Mouse (Mus musculus) cerebral cortex, adult 2 months (tissue): ENCODE results near the gene Mfap2.

Experiments
- WGBS: fragments of 180-500 bp; shearing (Covaris S2); methylation state at CpG from one replicate; pipeline ENCODE4 v1.1.7; 2018; 5-methylcytosine and 5-hydroxymethylcytosine counted together

Mfap2 gene

DNA sequence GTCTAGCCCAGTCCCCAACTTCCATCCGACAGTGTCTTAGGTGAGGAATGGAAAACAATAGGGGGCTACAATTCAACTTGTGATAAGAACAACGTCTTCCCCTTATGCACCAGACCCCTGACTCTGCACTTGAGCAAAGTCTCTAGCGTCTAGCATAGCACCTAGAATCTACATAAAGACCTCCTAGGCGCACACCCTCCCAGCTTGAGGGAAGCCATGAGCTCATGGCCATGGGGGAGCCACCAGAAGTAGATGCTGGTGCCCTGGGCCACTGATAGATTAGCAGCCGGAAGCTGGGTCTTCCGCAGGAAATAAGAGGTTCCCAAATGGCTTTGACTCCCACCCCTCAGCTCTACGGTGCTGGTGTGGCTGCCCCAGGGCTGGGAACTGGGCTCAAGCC is 22.7 kb upstream of the Mfap2 start:
- 18% methylated on average over 7 of the region's 7 CpGs for WGBS

DNA sequence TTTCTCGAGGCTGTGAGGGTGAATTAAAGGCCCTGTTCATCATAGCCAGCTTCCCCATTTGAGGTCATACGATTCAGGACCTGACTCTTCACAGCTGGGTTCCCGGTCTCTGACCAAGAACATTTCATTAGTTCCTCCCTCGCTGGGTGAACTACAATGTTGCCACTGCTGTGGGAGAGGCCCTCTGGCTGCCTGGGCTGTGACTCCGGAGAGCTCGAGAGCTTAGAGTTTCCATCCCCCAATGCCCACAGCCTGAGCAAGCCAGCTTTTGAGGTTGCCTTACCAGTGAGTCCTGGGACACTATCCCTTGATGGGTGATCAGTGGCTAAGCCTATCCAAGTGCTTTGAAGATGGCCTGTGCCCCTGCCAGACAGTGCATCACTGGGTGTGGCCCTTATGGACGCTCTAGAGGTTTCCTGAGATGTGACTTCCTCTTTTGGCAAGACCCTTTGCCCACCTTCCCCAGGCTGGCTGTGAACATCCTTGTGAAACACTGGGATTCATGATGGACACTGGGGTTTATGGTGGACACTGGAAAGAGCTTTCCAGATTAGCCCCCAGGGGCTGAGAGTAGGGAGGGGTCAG is 21.4 kb upstream of the Mfap2 start:
- WGBS, result 51% methylated on average over 7 of the region's 7 CpGs

DNA sequence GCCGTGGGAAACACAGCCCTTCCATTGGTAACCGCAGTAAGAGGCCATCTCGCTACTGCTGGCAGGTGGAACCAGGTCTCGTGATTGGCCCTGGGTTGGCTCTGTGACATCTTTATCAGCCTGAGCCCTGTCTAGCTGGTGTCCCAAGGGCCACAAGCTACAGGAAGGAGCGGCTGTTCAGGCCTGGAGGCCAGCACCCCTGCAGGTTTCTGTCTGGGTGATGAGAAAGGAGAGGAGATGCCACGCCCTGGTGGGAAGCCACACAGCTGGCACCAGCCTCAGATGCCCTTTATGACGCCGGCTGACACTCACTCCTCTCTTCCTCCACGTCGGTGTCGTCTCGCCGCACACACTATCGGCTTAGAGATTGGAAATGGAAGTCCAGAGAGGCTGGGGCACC is 20.8 kb upstream of the Mfap2 start:
- 81% methylated on average over 14 of the region's 14 CpGs for WGBS

DNA sequence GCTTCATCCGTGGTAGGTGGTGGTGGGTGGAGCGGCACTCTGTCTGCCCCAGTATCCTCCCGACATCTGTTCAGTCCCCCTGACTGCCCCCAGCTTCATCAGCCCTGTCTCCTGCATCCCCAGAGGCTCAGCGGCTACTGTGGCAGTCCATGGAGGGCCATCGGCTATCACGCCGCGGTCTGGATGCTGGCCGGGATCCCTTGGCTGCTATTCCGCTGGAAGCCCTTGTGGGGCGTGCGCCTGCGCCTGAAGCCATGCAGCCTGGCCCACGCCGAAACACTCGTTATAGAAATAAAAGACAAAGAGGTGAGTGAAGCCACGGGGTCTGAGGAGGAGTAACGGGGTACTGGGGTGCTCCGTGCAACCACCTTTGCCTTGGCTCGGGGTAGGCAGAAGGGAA is 18.0 kb upstream of the Mfap2 start:
- 71% methylated on average over 20 of the region's 20 CpGs for WGBS

DNA sequence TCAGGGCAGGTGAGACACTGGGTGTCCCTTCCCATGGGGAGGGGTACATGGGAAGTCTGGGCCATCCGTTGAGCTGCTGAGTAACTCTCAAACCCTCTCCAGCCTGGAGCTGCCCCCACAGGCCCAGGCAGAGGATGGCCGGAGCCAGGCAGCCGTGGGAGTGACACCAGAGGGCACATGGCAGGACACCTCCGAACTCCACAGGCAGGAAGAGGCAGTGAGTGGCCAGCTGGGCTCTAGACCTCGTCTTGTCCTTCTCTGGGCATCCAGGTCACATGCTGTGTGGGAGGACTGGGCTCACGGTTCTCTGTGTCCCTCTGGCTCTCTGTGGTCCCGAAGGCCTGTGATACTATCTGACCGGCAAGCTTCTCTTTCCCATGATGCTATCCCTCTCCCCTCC is 16.4 kb upstream of the Mfap2 start:
- 76% methylated on average over 8 of the region's 8 CpGs for WGBS

DNA sequence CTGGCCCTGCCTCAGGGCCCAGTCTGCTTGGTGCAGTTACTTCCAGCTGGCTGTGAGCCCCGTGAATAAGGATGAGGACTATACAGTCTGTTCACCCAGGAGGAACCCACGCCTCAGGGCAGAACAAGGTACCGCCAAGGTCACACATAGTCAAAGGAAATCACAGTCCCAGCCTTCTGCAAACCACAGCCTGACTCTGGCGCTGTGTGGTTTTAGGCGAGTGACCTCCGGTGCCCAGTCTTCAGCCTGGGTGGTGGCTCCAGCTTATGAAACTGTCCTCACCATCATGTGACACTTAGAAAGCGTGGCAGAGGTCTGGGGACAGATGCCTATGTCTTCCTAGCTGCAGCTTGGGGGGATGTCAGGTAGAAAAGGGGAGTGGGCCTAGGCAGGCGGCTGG is 14.4 kb upstream of the Mfap2 start:
- 90% methylated on average over 8 of the region's 8 CpGs for WGBS

DNA sequence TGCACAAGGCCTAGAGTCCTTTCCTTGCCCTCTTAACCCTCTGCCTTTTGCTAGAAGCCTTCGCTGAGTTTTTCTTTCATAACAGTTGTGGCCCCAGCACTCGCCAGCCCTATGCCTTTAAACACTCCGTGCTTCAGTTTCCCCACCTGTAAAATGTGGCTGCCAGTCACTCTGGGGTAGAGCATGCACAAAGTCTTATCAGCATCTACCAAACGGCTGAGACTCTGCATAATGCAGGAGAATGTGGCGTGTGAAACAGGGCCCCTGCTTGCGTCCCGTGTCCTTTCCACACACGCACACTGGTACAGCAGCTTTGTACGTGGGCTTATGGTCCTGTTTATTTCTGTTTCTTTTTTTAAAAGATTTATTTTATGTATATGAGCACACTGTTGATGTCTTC is 13.4 kb upstream of the Mfap2 start:
- 91% methylated on average over 9 of the region's 9 CpGs for WGBS

DNA sequence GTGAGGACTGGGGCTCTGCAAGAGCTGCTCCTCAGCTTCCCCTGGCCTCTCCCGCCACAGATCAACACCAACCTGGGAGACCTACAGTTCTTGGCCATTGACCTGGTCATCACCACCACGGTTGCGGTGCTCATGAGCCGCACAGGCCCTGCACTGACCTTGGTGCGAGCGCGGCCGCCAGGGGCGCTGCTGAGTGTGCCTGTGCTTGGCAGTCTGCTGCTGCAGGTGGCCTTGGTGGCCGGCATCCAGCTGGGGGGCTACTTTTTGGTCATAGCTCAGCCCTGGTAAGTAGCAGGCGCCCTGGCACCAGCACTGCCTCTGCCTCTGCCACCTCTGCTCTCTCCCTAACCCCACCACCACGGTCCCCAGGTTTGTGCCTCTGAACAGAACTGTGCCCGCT is 4.2 kb upstream of the Mfap2 start:
- WGBS, result 80% methylated on average over 13 of the region's 13 CpGs

DNA sequence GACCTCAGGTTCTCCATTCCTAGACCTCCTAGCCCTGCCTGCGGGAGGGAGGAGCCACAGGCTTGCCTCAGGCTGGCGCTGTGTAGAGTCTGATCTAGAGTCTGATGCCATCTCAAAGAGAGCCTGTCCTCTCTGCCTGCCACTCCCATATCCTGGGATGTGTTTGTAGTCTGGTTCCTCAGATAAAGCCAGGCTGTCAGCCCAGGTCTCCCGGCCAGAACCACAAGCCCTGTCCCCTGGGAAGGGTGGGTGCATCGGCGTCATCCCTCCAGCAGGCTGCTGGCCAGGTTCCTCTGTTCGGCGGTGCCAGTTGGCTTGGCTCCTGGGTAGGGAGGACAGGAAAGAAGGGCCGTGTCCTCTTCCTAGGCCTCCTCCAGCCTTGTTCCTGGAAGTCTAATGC is 2.2 kb upstream of the Mfap2 start:
- 40% methylated on average over 8 of the region's 8 CpGs for WGBS

DNA sequence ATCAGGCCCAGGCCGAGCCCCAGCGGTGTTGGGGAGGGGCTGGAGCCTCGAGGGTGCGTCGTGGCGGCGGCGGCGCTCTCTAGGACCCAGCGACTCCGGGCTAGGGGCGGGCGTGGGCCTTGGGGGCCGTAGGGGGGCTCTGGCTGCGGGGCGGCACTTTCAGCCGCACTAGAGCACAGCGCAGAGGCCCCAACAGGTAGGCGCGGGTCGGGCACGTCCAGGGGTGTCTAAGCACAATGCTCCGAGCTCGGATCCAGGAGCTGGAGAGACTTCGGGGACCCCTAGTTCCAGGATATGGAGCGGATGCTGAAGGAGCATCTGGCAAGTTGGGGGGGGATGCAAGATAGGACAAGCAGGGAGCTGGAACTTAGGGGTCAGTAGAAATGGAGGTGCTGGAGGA is 308 bp downstream of the Mfap2 start:
- 2% methylated on average over 26 of the region's 26 CpGs for WGBS

DNA sequence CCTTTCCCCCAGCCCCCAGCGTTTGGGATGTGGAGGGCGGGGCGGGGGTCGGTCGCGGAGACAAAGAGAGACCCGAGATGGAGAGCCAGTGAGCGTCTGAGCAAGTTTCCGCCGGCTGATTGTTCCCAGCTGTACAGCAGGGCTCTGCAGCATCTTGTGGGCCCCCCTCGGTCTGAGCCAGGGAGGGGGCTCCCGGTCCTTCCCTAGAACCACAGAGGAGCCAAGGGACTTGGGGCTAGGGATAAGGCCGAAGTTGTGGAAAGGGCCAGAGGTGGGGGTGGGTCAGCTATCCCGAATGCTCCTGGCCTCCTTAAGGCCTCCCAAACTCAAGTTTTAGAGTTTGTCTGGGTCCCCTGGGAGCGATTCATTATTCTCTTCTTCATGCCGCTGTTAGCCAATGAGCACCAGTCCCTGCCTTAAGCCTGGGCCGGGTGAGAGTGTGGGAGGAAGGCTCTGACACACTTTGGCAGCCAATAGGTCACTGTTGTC is 767 bp downstream of the Mfap2 start:
- WGBS, result 6% methylated on average over 17 of the region's 17 CpGs

DNA sequence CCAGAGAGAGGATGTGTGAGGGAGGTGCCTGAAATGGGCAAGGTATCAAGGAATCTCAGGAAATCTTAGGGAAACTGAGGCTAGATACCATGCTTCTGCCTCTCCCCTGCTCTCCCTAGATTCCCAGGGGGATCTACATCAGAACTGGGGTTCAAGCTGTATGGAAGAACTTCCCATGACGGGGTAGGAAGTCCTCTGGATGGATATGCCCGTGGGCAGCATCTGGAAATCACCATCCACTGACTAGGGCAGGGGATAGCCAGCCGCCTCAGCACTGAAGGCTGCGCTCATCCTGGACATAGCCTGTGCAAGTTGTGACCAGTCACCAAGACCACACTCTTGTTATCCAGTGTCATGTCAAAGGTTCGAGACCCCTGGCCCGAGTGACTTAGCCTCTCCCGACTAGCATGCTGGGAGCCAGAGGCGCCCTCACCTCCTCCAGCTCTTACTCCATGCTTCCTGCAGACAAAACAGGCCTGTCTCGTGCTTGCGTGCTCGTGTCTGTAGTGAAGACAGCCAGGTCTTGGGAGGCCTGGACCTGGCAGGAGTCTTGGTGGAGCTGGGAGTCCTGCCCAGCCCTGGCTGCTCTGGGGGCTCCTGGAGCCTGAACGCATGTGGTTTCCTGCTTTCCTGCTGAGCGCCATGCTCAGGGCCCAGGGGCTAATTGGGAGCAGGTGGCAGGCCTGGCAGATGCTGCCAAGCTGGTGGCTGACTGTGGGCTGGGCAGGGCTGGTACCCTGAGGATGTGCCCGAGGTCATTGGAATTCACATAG is 1.5 kb downstream of the Mfap2 start:
- WGBS, result 39% methylated on average over 14 of the region's 14 CpGs

DNA sequence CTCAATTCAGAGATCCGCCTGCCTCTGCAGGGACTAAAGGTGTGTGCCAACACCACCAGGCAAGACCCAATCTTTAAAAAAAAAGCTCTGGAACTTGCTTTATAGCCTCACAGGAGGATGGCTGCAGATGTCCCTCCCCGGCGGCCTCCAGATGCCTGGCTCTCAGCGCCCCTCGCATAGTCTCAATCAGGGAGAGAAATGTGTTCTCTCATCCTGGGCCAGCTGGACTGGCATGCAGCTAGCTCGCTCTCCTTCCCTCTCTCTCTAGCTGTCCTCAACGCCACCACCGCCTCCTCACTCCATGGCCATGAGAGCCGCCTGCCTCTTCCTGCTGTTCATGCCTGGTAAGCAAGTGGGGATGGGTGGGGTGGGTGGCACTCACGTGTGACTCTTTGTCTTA is 2.3 kb downstream of the Mfap2 start:
- 52% methylated on average over 10 of the region's 10 CpGs for WGBS

DNA sequence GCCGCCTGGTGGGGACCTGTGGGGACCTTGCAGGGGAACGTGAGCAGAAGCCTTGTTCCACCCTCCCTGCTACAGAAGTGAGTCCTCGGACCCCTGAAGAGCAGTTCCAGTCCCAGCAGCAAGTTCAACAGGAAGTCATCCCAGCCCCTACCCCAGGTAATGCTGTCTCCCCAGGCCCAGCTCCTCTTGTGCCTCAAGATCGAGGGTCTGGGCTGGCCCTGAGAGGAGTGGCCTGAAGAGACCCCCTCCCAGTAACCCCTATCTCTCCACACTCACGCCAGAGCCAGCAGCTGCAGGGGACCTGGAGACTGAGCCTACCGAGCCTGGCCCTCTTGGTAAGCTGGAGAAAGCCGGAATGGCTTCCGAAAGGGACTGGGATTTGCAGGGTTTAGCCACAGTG is 3.9 kb downstream of the Mfap2 start:
- WGBS, result 84% methylated on average over 8 of the region's 8 CpGs

DNA sequence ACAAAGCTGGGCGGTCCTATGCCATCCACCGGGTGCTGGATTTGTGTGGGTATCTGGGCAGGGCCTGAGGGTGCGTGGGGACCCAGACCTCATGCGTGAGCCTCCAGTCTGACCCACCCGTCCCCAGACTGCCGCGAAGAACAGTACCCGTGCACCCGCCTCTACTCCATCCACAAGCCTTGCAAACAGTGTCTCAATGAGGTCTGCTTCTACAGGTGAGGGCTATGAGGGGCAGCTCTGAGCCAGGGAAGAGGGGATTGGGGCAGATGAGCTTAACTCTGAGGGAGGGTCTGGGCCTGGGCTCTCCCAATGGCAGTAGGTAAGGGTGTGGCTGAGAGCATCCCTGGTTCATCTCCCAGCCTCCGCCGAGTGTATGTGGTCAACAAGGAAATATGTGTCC is 4.6 kb downstream of the Mfap2 start:
- WGBS, result 90% methylated on average over 11 of the region's 11 CpGs

DNA sequence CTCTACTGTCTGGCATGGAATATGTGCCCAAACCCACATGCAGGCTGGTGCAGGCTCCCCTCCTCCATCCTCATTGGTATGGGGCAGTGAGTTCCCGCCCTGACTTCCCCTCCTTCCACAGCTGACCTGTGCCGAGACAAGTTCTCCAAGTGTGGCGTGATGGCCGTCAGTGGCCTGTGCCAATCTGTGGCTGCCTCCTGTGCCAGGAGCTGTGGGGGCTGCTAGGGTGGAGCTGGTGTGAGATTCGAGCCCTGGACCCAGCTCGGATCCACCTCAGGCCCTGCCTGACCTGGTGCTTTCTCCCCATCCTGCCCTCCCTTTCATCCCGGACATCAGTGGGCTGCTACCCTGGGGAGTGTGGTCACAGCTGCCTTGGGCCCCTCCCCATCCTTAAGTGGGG is 5.1 kb downstream of the Mfap2 start:
- WGBS, result 65% methylated on average over 7 of the region's 7 CpGs

DNA sequence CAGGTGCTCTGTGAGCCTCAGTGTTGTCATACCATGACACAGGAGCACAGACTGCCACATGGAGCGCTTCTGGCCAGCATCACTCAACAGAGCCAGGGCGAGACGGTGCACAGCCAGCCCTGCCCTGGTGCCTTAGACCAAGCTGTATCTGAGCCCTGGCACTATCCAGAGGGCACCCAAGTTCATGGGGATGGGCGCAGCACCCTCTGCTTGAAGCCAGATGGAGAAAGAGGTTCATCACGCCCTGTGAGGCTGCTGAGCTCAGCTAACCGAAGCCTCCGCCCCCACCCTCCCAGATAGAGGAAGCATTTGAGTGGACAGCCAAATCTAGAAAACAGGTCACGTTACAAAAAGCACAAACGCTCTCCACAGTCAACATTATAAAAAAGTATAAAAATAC is 6.1 kb downstream of the Mfap2 start:
- WGBS, result 47% methylated on average over 9 of the region's 9 CpGs

DNA sequence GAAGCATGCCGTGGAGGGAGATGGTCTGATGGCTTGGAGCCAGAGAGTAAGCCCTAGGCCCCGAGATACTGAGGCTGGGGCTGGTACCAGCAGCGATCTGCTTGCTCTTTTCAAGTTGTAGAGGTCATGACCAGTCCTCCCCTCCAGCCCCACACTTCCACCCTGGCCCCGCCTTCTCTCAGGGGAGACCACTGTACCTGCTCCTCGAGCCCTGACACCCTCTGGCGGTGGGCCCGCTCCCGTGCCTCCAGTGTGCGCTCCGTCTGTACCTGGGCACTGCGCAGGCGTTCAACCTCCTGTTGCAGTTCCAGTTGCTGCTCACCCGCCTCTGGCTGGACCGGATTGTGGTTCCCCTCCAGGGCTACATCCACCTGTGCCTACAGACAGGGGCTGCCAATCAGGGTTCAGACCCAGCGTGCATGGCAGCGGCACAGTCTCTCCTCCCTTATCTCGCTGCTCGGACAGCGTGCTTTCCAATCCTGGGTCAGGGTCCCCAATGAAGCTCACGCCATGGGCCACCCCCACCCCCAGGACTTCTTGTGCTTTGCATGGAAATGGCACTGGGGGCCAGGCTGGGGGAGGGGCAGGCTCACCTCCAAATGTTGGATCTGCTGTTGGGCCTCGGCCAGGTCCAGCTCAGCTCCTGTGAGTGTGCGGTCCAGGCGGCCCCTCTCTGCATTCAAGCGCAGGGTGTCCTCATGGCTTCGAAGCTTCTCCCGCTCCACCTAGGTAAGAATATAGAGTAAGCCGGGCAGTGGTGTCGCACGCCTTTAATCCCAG is 7.6 kb downstream of the Mfap2 start:
- WGBS, result 88% methylated on average over 29 of the region's 29 CpGs

DNA sequence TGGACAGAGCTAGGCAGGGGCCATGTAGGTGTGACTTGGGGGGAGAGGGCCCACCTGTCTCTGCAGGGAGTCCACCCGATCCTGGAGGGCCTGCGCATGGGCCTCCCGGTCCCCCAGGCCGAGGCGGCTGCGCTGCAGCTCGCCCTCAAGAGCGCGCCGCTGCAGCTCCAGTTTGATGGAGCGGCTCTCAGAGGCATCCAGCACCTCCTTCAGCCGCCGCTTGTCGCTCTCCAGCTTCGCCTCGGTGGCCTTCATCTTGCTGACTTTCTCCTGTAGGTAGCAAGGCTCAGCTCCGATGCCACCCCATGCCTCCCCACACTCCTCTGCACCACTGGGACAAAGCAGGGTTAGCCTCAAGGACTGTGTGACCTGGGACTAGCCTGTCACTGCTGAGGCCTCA is 10.0 kb downstream of the Mfap2 start:
- 90% methylated on average over 17 of the region's 17 CpGs for WGBS

DNA sequence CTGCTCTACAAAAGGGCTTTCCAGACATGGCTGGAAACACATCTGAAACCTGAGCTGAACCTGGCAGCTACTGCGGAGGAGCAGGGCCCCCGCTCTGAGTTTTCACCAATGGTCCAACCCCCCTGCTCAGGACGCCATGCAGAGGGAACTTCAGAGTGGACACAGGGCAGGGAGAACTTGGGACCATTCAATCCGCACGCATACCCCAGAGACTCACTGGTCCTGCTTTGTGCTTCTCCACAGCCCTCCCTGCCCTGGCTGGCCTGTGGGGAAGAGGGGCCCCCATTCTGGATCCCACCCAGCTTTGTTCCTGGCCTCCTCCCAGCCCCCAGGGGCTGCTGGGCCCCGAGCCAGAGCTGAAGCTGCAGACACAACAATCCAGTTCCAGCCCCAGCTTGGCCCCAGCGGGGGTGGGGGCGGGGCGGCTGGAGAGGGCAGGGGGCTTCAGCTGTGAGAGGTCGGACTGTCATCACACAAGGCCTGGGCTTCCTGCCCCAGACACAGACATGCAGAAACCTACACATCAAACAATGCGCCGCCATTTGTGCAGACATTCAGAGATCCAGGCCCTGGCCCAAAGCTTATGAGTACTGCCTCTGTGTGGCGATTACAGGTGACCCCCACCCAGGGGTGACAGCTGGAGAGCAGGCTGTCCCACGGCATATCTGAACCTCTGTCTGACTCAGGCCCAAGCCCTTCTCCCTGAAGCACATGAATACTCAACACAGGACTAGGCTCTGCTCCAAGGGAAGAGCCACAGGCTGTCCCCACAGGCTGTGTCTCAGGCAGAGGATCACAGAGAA is 10.8 kb downstream of the Mfap2 start:
- WGBS, result 43% methylated on average over 14 of the region's 14 CpGs

DNA sequence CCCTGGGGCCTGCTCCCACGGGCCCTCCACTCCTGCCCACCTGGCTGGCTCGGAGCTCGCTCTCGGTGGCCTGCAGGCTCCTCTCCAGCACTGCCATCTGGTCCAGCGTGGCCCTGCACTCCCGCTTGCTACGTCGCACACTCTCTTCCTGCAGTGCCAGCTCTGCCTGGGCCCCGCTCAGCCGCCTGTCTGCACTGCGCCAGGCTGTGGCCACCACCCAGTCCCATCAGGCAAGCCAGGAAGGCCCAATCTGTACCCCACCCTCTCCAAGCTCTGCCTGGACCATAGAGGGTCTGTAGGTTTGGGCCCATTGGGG is 11.4 kb downstream of the Mfap2 start:
- WGBS, result 23% methylated on average over 11 of the region's 11 CpGs

DNA sequence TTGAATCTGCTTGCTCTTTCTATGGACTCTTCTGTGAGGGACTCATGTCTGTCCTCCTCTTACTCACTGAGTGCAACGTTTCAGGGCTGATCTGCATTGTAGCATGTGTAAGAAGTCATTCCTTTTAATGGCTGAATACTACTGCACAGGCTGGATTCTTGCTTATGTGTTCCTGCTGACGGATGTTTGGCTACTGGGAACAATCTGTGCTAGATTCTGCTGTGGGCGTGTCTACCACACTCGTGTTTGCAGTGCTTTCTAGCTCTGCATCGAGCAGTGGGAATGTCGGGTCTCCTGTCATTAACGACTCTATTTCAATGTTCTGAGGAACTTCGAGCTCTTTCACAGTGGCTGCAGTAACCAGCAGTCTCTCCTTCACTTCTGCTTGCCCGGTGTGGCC is 13.8 kb downstream of the Mfap2 start:
- 33% methylated on average over 9 of the region's 9 CpGs for WGBS
